In the genomic region with DNA sequence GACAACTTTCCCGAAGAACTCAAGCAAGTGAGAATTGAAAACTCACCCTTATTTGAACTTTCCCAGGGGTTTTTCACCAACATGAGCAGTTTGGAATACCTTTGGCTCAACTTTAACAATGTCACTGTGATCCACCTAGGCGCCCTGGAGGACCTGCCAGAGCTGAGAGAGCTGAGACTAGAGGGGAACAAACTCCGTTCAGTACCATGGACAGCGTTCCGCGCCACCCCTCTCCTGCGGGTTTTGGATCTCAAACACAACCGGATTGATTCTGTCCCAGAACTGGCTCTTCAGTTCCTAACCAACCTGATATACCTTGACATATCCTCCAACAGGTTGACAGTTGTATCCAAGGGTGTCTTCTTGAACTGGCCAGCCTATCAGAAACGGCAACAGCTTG, we compare ENCODE assay signal across 8 mouse cellular contexts. TPM values are rescaled to one million over a fixed set of nuclear protein-coding genes. Genes with fewer than 3 reads are reported as not detected.
DNase-seq lines count a peak whose midpoint lies in the region; ATAC-seq and TF ChIP-seq lines count a peak whose summit lies in the region.
"Had no signal": no experiment of that assay in that cellular context is flagged by ENCODE, and none has a peak within 500 bp of the region (broad histone marks: within the 10 kb centered on the region; RNA-seq: fewer than 3 reads in every experiment).

No protein-coding gene starts in this region.

- no peak overlapping the region for H3K9ac ChIP-seq in neural tube, embryonic 15.5 days (replicated peaks)
- no peak overlapping the region for H3K9ac ChIP-seq in liver, postnatal 0 days (replicated peaks)

- no peak for TF ChIP-seq EP300 in liver, postnatal 0 days (IDR thresholded peaks at IDR 0.05; ENCODE audit: low read depth)

- intact Hi-C loops in heart, postnatal 10 days (cut with DNase I), result no loop called here

- ATAC-seq in neural tube, embryonic 15.5 days (ENCODE audit: low FRiP score), result no peak
- no peak for ATAC-seq in liver, postnatal 0 days

- H3K9me3 ChIP-seq in neural tube, embryonic 15.5 days (replicated peaks), result no peaks in the 10 kb centered on the region
- H3K9me3 ChIP-seq in liver, postnatal 0 days (ENCODE audit: low read length), result no peaks in the 10 kb centered on the region

- H3K4me3 ChIP-seq in neural tube, embryonic 15.5 days (replicated peaks), result no peak overlapping the region
- no peak overlapping the region for H3K4me3 ChIP-seq in liver, postnatal 0 days (ENCODE audit: low read depth, low read length)
- H3K4me3 ChIP-seq: erythroblast, embryonic 14.5 days had no signal

- no peaks in the 10 kb centered on the region for H3K27me3 ChIP-seq in neural tube, embryonic 15.5 days (replicated peaks)
- no peaks in the 10 kb centered on the region for H3K27me3 ChIP-seq in liver, postnatal 0 days (ENCODE audit: insufficient read depth, low read length)

- TF ChIP-seq CTCF in liver, postnatal 0 days (IDR thresholded peaks at IDR 0.05; ENCODE audit: low read depth), result no peak

- H3K36me3 ChIP-seq in neural tube, embryonic 15.5 days, result no peaks in the 10 kb centered on the region
- no peaks in the 10 kb centered on the region for H3K36me3 ChIP-seq in liver, postnatal 0 days (replicated peaks; ENCODE audit: insufficient read depth, low read length)

- WGBS in neural tube, embryonic 15.5 days, result 20% methylated on average over 9 of the region's 9 CpGs
- 21% methylated on average over 9 of the region's 9 CpGs for WGBS in liver, postnatal 0 days (ENCODE audit: insufficient replicate concordance)

- no peaks in the 10 kb centered on the region for H3K4me1 ChIP-seq in neural tube, embryonic 15.5 days
- H3K4me1 ChIP-seq in liver, postnatal 0 days (ENCODE audit: insufficient read depth), result no peaks in the 10 kb centered on the region

- H3K27ac ChIP-seq in neural tube, embryonic 15.5 days (replicated peaks), result no peak overlapping the region
- H3K27ac ChIP-seq in liver, postnatal 0 days (ENCODE audit: low read depth), result no peak overlapping the region

- DNase-seq in neural tube, embryonic 10.5 days (ENCODE audit: extremely low spot score, low spot score), result peak; percentile 60
- DNase-seq in adrenal gland, postnatal 10 days, result peak; percentile 85
- DNase-seq in heart, postnatal 10 days, result peak; percentile 68 to 72
- DNase-seq in liver, postnatal 0 days, result peak; percentile 42
- DNase-seq in frontal cortex, postnatal 14 days (ENCODE audit: low spot score in 2 of 2), result no peak
- DNase-seq in cerebellum, adult 11-12 months, result no peak

- no peak overlapping the region for H3K4me2 ChIP-seq in neural tube, embryonic 15.5 days
- no peak overlapping the region for H3K4me2 ChIP-seq in liver, postnatal 0 days (ENCODE audit: low read depth, low read length)

RNA-seq across cellular contexts. Expression of a gene that starts 0.8 kb away (rescaled TPM):
- not detected in 2 replicates for polyA plus RNA-seq in neural tube, embryonic 15.5 days (2015; fragmentation: Nextera tagmentation; extraction: Ambion mirVana)
- not detected for total RNA-seq in adrenal gland, postnatal 10 days (2021)
- total RNA-seq in heart, postnatal 10 days (2021), result not detected
- not detected in 2 replicates for polyA plus RNA-seq in liver, postnatal 0 days (2015; fragmentation: Nextera tagmentation; extraction: Ambion mirVana)
- polyA plus RNA-seq: erythroblast, embryonic 14.5 days had no signal

RNA-seq across cellular contexts. Expression of a gene that starts 13.9 kb away (rescaled TPM):
- polyA plus RNA-seq in neural tube, embryonic 15.5 days (2015; fragmentation: Nextera tagmentation; extraction: Ambion mirVana), result not detected in 2 replicates
- total RNA-seq in adrenal gland, postnatal 10 days (2021), result under 1 TPM in 1 of 2 experiments, not detected in 1; 0.06 TPM
- total RNA-seq in heart, postnatal 10 days (2021), result not detected
- polyA plus RNA-seq in liver, postnatal 0 days (2015; fragmentation: Nextera tagmentation; extraction: Ambion mirVana), result 0.04 TPM in 1 of 2 replicates, not detected in the other
- polyA plus RNA-seq: erythroblast, embryonic 14.5 days had no signal

RNA-seq across cellular contexts. Expression of a gene that starts 19.8 kb away (rescaled TPM):
- not detected in 2 replicates for polyA plus RNA-seq in neural tube, embryonic 15.5 days (2015; fragmentation: Nextera tagmentation; extraction: Ambion mirVana)
- not detected for total RNA-seq in adrenal gland, postnatal 10 days (2021)
- not detected for total RNA-seq in heart, postnatal 10 days (2021)
- polyA plus RNA-seq in liver, postnatal 0 days (2015; fragmentation: Nextera tagmentation; extraction: Ambion mirVana), result not detected in 2 replicates
- polyA plus RNA-seq: erythroblast, embryonic 14.5 days had no signal

RNA-seq across cellular contexts. Expression of a gene that starts 29.6 kb away (rescaled TPM):
- polyA plus RNA-seq in neural tube, embryonic 15.5 days (2015; fragmentation: Nextera tagmentation; extraction: Ambion mirVana), result 2.8 and 3.1 TPM in 2 replicates
- under 1 TPM; 0.15 to 0.30 TPM for total RNA-seq in adrenal gland, postnatal 10 days (2021)
- total RNA-seq in heart, postnatal 10 days (2021), result under 1 TPM in 1 of 2 experiments, not detected in 1; 0.07 TPM
- polyA plus RNA-seq in liver, postnatal 0 days (2015; fragmentation: Nextera tagmentation; extraction: Ambion mirVana), result not detected in 2 replicates
- polyA plus RNA-seq: erythroblast, embryonic 14.5 days had no signal

RNA-seq across cellular contexts. Expression of a gene that starts 45.3 kb away (rescaled TPM):
- polyA plus RNA-seq in neural tube, embryonic 15.5 days (2015; fragmentation: Nextera tagmentation; extraction: Ambion mirVana), result 0.91 and 11.1 TPM in 2 replicates
- 1 to 10 TPM; 1.3 to 1.9 TPM for total RNA-seq in adrenal gland, postnatal 10 days (2021)
- total RNA-seq in heart, postnatal 10 days (2021), result under 1 TPM; 0.37 to 0.60 TPM
- 0.25 and 0.43 TPM in 2 replicates for polyA plus RNA-seq in liver, postnatal 0 days (2015; fragmentation: Nextera tagmentation; extraction: Ambion mirVana)
- polyA plus RNA-seq: erythroblast, embryonic 14.5 days had no signal

Comparison
In these comparisons a context has a peak if more than half of its experiments do, and no peak if none do; other contexts are left out.
1. DNase-seq: peak in neural tube, embryonic 10.5 days (single experiment), adrenal gland, postnatal 10 days (single experiment), heart, postnatal 10 days (2 of 2) and liver, postnatal 0 days (single experiment); none in frontal cortex, postnatal 14 days (0 of 2) and cerebellum, adult 11-12 months (single experiment).